Mouse (Mus musculus): ENCODE measurements around the gene Snx8.

- TF ChIP-seq GATA1 (IDR thresholded peaks at IDR 0.05; ENCODE audit: low read length) (no peak), TAL1 (IDR thresholded peaks at IDR 0.05; ENCODE audit: low read length) (no peak)
Observed at GRCm38 (mm10) chr5:140396166-140396940, 7.3 kb upstream of the Snx8 start.

Data from erythroblast, embryonic 14.5 days (primary cell).